Mouse (Mus musculus): ENCODE measurements at regions not wholly inside any gene's neighbourhood (a gene's known extent, or its start where the extent isn't known, plus 50 kb on each side); places are given as distances from the start of the nearest gene placed in this dataset.

- DNase-seq (ENCODE audit: low spot score in 2 of 2) = no peak
Observed at GRCm38 (mm10) chr10:44945205-44945725, 121.7 kb upstream of the Prep start.

GRCm38 (mm10) chr10:44939403-44939802, 127.6 kb upstream of the Prep start:
- no peak for DNase-seq (ENCODE audit: low spot score in 2 of 2)

- DNase-seq (ENCODE audit: low spot score in 2 of 2) = no peak
Observed at GRCm38 (mm10) chr10:44936976-44937500, 130.0 kb upstream of the Prep start.

DNA sequence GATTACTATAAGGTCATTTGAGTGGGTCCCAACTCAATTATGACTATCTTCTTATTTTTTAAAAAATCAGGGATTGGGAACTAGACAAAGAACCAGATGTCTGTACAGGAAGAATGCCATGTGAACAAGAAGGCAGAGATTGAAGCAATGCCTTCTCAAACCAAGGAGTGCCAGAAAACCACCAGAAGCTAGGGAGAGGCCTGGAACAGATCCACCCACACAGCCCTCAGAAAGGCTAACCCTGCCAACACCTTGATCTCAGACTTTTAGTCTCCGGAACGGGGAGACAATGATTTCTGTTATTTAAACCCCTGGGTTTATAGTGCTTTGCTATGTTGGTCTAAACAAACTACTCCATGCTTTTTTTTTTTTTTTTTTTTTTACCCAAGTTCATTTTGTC, 136.2 kb upstream of the Prep start:
- DNase-seq (ENCODE audit: low spot score in 2 of 2) = no peak

DNA sequence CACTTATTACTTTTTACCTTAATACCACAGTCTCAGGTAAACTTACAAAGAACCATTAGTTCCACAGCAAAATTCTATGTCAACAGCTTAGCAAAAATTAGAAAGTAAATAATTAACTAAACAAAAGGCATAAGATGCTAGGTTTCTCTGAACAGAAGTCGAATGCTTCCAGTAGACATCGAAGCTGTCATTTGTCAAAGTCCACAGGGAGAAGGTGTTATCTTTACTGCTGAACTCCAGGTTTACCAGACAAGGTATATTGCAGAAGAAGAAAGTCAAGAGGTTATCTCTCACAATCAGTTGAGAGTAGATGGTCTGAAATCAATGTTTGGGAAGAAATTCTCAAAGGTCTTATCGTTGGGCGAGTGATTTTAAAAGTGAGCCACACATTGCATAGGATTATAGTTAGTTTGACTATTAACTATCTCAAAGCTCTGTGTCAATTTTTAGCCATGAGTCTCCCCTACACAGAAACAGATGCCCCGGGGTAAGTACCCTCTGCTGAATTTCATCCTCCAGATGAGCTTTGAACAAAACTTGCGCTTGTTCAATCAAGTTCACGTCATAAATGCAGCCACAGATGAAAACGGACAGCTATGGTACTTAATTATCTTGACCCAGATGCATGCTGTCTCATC, 153.1 kb upstream of the Prep start:
- DNase-seq (ENCODE audit: low spot score in 2 of 2) = no peak

DNA sequence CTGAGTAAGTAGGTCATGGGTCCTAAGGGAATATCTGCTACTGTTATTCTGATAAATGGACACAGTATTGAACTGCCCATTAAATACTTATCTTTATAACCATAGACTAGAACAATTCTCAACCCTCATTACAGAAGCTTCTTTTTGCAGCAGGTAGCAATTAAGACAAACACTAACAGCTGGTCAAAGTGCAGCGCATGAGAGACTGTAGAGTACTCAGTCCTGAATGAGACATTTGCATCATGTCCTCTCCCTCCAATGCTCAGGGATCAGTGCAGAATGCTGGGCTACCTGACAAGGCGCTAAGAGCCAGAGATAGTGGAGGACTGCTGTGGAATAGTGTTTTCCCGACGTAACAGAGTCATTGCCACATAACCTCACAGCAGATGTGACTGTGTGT, 162.5 kb upstream of the Prep start:
- DNase-seq (ENCODE audit: low spot score in 2 of 2) = no peak

GRCm38 (mm10) chr10:44901203-44901602, 165.8 kb upstream of the Prep start:
- no peak for DNase-seq (ENCODE audit: low spot score in 2 of 2)

- DNase-seq (ENCODE audit: low spot score in 2 of 2) = no peak
Observed at GRCm38 (mm10) chr10:44892124-44892523, 174.9 kb upstream of the Prep start.

GRCm38 (mm10) chr10:44887081-44887683, 179.8 kb upstream of the Prep start:
- no peak for DNase-seq (ENCODE audit: low spot score in 2 of 2)

- no peak for DNase-seq (ENCODE audit: low spot score in 2 of 2)
Observed at GRCm38 (mm10) chr10:44881967-44882366, 185.0 kb upstream of the Prep start.

- no peak for DNase-seq (ENCODE audit: low spot score in 2 of 2)
Observed at GRCm38 (mm10) chr10:44877076-44877663, 189.8 kb upstream of the Prep start.

DNA sequence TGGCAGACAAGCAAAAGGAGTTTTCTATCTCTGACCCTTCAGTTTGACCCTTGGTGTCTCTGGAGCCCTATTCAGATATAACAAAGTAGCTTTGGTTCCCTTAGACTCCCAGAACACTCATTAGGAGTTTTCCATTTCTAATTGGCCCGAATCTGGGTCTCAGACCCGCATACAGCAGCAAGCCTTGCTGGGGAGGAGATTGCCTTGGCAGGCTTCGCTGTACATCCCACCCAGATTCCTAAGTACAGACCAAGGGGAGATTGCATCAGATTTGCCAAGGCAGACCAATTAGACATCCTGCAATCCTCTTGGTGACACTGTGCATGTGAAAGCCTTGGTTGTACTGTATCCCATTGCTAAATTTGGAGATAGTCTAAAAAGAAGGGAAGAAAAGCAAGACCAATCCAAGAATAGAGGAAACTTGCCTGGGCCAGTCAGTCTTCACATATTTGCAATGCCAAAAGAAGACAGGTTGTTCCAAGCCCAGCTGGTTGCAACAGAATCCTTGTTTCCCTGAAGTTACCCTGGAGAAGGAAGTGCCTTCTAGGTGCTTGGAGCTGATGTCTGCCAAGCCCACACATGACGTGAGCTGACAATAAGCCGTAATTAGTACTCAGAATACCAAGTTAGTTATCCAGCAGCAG, 193.2 kb upstream of the Prep start:
- no peak for DNase-seq (ENCODE audit: low spot score in 2 of 2)

DNA sequence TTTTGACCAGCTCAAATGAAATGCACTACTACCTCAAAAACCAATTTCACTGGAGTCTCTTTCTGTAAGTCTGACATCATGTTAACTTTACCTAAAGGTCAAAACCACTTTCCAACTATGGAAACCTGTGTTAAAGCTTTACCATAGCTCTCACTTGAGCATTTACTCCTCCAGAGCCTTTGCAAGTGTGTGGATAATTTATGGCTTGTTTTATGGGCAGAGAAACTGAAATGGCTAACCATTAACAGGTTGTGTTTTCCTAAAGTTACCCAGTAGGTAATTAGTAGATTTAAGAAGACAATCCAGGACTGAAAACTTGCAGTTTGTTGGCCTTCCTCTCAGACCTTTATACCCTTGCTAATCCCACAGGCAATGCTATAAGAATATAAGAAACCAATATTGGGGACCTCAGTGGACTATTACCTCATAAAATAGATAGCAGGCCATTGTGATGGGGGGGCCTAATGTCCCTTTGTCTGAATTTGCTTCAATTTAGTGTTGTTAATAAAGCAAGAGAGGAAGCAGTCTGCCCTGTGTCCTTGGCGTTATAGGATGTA, 202.7 kb upstream of the Prep start:
- DNase-seq (ENCODE audit: low spot score in 2 of 2) = no peak

GRCm38 (mm10) chr10:44862360-44862674, 204.7 kb upstream of the Prep start:
- no peak for DNase-seq (ENCODE audit: low spot score in 2 of 2)

DNA sequence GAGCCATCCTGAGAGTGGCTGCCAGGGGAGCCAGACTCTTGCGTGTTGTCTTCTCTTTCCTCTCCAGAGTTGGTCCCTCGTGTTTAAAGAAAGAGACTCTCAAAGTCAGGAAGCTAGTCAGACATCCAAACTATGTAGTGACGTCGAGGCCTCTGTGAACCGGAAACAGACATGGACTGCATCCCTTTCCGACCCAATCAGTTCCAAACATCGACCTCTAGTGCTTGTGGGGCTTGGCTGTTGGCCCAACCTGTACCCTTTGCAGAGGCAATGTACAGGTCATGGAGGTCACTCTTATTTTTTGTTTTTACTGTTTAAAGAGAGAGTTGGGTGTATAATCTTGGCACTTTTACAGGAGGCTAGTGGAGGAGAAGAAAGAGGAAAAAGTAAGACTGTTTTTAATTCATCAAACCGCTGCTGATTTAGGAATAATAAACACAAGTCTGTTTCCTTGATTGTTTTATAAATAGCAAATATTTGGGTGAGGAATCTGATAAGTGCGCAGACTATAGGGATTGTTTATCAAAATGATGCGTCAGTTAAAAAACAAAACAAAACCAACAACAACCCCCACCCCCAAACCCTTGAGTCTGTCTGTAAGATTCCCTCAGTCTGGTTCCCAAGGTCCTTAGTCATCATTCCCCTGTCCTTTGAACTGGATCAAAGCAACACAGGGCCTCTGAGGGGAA, 205.2 kb upstream of the Prep start:
- DNase-seq (ENCODE audit: low spot score in 2 of 2) = no peak

DNA sequence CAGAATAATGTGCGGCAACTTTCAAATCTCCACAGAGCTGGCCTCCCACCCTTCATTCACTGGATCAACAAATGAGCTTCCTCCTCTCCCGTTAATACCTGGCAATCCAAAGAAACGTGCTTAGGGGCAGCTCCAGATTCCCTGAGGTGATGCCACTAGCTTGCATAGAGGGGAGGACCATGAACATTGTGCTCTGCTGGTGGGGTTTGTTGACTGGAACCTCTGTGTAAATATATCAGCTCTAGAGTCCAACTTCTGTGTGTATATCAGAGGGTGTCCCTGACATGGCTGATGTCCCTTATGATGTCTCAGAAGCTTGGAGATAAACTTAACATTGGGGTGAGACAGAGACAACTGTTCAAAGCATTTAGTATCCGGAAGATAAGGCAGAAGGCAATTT, 209.6 kb upstream of the Prep start:
- no peak for DNase-seq (ENCODE audit: low spot score in 2 of 2)

DNA sequence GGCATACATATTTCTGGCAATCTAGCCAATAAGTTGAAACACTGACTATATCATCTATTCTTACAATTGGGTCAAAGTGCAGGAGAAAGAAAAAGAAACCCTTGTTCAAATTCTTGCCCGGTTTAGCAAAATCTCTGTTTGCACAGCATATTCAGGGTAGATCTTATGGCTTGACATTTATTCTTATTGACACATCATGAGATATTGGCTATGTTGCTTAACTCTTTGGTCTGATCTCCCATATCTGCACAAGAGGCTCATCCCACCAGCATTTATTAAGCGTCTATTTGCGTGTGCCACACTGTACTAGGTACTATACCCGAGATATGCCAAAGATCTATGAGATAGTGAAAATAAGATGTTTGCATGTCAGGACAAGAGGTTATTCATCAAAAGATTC, 212.9 kb upstream of the Prep start:
- no peak for DNase-seq (ENCODE audit: low spot score in 2 of 2)

- no peak for DNase-seq (ENCODE audit: low spot score in 2 of 2)
Observed at GRCm38 (mm10) chr10:44849016-44849415, 218.0 kb upstream of the Prep start.

GRCm38 (mm10) chr10:44846765-44847164, 220.2 kb upstream of the Prep start:
- DNase-seq (ENCODE audit: low spot score in 2 of 2) = no peak

- DNase-seq (ENCODE audit: low spot score in 2 of 2) = no peak
Observed at GRCm38 (mm10) chr10:44846149-44846548, 220.9 kb upstream of the Prep start.

- DNase-seq (ENCODE audit: low spot score in 2 of 2) = no peak
Observed at GRCm38 (mm10) chr10:44840449-44840848, 226.6 kb upstream of the Prep start.

GRCm38 (mm10) chr10:44832455-44832854, 234.5 kb upstream of the Prep start:
- DNase-seq (ENCODE audit: low spot score in 2 of 2) = no peak

Data from spleen, postnatal 14 days (tissue).